Mouse (Mus musculus) yolk sac, embryonic 10.5 days (tissue): ENCODE results near the gene Lrrc63.
A peak's percentile ranks its signal among the peaks of the same experiment; 100 is the strongest.

Experiments used
- DNase-seq: peaks from one replicate; pipeline ENCODE4 v3.0.0-alpha.2; 2017; ENCODE audit warnings: low spot score

Gene Lrrc63

GRCm38 (mm10) chr14:75136119-75136966 lies 5.7 kb upstream of the Lrrc63 start:
- peak; percentile 36 for DNase-seq

GRCm38 (mm10) chr14:75131324-75131935 lies 749 bp upstream of the Lrrc63 start:
- DNase-seq: no peak

- no peak for DNase-seq
Observed at GRCm38 (mm10) chr14:75121658-75122057, 9.0 kb downstream of the Lrrc63 start.

- no peak for DNase-seq
Observed at GRCm38 (mm10) chr14:75102956-75103355, 27.7 kb downstream of the Lrrc63 start.

- no peak for DNase-seq
Observed at GRCm38 (mm10) chr14:75077946-75078345, 52.7 kb downstream of the Lrrc63 start.

- DNase-seq: no peak
Observed at GRCm38 (mm10) chr14:75075299-75076180, 55.1 kb downstream of the Lrrc63 start.

- DNase-seq: no peak
Observed at GRCm38 (mm10) chr14:75071091-75071490, 59.6 kb downstream of the Lrrc63 start.

GRCm38 (mm10) chr14:75069356-75069979 lies 61.2 kb downstream of the Lrrc63 start:
- DNase-seq: no peak

GRCm38 (mm10) chr14:75068430-75069112 lies 62.1 kb downstream of the Lrrc63 start:
- DNase-seq: no peak

GRCm38 (mm10) chr14:75065211-75065610 lies 65.5 kb downstream of the Lrrc63 start:
- DNase-seq: no peak

- no peak for DNase-seq
Observed at GRCm38 (mm10) chr14:75064520-75064919, 66.2 kb downstream of the Lrrc63 start.

- no peak for DNase-seq
Observed at GRCm38 (mm10) chr14:75063936-75064335, 66.7 kb downstream of the Lrrc63 start.

GRCm38 (mm10) chr14:75060562-75060961 lies 70.1 kb downstream of the Lrrc63 start:
- DNase-seq: peak; percentile 41

GRCm38 (mm10) chr14:75056861-75057431 lies 73.7 kb downstream of the Lrrc63 start:
- DNase-seq: no peak

GRCm38 (mm10) chr14:75054455-75055343 lies 76.0 kb downstream of the Lrrc63 start:
- DNase-seq: peak; percentile 87

- no peak for DNase-seq
Observed at GRCm38 (mm10) chr14:75052451-75052850, 78.2 kb downstream of the Lrrc63 start.

GRCm38 (mm10) chr14:75045184-75045583 lies 85.5 kb downstream of the Lrrc63 start:
- no peak for DNase-seq

- no peak for DNase-seq
Observed at GRCm38 (mm10) chr14:75035431-75035830, 95.2 kb downstream of the Lrrc63 start.
